Mouse (Mus musculus) testis, postnatal 14 days (tissue): ENCODE data around the gene Gstp3.
"Not testable (repeated sequence)": the region's sequence is repeated elsewhere in the genome, so short reads cannot be mapped to it uniquely, and the experiment has no call there.

Experiments
- DNase-seq: peaks from one replicate; pipeline ENCODE4 v3.0.0; 2021; ENCODE audit warnings: low spot score

The Gstp3 gene

DNA sequence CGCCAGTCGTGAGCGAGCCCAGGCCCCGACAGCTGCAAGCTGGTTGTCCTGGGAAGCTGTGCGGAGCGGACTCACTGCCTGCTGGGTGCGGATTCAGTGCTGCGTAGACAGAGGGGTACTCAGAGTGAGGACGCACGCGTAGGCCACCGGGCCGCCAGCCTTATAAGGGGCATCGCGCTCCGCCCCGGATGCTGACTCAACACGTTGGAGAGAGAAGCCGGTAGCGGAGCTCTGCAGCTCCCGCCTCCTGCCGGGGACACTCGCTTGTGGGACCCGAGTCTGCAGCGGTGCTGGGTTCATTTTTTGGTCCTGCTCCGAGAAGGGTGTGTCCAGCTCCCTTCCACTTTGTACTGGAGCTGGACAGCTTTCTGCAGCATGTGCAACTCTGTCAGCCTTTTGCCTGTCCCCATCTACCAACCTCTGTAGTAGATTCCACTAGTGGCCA, 21.6 kb downstream of the Gstp3 start, which contains the start of gene Gstp1:
Gene Gstp1 (minus strand): TSS at position 198 of the 445 bp plus-strand sequence.
- peak; percentile 77 for DNase-seq

- not testable (repeated sequence) for DNase-seq
Measured at GRCm38 (mm10) chr19:4037154-4037787, 22.1 kb downstream of the Gstp3 start.

- no peak for DNase-seq
Measured at GRCm38 (mm10) chr19:4036327-4037045, 22.9 kb downstream of the Gstp3 start.

- DNase-seq = peak; percentile 60
Measured at GRCm38 (mm10) chr19:4033742-4034141, 25.6 kb downstream of the Gstp3 start.

DNA sequence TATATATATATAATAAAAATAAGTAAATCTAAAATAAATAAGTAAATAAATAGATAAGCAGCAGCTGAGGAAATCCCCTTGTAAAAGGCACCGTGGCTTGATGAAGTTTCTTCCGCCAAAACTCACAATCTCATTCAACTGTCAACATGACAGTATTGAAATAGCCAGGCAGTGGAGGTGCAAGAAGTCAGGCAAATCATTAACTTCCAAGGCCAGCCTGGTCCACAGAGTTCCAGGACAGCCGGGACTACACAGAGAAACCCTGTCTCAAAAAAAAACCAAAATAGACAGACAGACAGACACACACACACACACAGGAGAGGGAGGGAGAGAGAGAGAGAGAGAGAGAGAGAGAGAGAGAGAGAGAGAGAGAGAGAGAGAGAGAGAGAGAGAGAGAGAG, 26.1 kb downstream of the Gstp3 start:
- DNase-seq = no peak

- DNase-seq = no peak
Measured at GRCm38 (mm10) chr19:4032668-4033067, 26.7 kb downstream of the Gstp3 start.

DNA sequence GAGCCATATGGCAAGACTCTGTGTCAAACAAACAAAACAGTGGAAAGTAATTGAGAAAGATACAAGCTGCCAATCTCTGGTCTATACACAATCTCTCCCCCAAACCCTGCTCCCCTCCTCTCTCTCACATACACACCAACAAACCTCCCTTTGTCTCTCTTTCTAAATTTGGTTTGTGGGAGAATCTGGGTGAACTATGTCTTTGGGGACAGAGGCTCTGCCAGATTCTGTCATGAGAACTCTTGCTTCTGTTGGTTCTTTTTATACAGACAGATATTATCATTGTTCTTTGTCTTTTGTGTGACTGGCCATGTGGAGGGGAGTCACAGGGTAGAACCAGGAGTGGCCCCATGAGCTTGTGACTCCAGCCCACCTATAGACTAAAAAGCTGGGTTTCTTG, 31.8 kb downstream of the Gstp3 start:
- no peak for DNase-seq

DNA sequence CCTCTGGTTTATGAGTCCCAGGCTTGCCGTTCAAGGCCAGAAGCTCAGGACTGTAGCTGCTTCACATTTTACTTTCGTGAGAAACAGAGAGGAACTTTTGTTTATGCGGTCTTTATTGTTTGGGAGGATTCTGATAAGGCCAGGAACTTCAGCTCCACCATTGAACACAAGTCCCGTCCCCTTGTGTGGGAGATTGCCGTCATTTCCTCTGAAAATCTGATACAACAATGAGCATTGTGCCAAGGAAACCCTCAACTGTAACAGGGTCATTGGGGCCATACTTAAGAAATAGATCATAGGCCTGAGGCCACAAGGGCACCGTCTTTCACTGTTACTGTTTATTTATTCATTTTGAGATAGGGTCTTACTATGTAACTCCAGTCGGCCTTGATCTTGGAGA, 36.2 kb downstream of the Gstp3 start:
- DNase-seq = no peak

GRCm38 (mm10) chr19:4018743-4019583, 40.4 kb downstream of the Gstp3 start:
- peak; percentile 76 for DNase-seq

- no peak for DNase-seq
Measured at GRCm38 (mm10) chr19:4017921-4018587, 41.3 kb downstream of the Gstp3 start.

- no peak for DNase-seq
Measured at GRCm38 (mm10) chr19:4015635-4016034, 43.7 kb downstream of the Gstp3 start.

GRCm38 (mm10) chr19:4014802-4015201, 44.6 kb downstream of the Gstp3 start:
- no peak for DNase-seq

GRCm38 (mm10) chr19:4013066-4013465, 46.3 kb downstream of the Gstp3 start:
- no peak for DNase-seq

- DNase-seq = peak; percentile 98
Measured at GRCm38 (mm10) chr19:4012432-4013022, 46.8 kb downstream of the Gstp3 start, which contains the start of gene Ndufv1. Ndufv1 (minus strand) TSS chr19:4012806.

DNA sequence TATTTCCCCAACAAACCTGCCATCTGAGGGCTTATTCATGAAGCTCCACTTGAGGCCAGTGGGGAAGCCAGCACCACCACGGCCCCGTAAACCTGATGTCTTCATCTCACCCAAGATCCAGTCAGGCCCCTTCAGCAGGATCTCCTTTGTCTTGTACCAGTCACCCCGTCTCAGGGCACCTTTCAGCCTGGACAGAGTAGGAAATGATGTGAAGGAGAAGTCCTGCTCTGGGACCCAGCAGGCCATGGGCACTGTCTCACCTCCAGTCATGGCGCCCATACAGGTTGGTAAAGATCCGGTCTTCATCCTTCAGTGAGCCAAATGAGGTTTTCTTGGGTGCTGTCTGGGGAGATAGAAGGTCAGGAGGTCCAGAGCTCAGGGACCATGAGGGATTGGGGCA, 48.3 kb downstream of the Gstp3 start:
- no peak for DNase-seq
